Mouse (Mus musculus) ES-Bruce4 (cell line): ENCODE results near the gene Gca.

ENCODE experiments used
- EP300 ChIP-seq: IDR thresholded peaks from 2 replicates; pipeline ENCODE4 v1.6.1; 2011; ENCODE audit warnings: low read depth, low read length; ENCODE audit not compliant: insufficient read depth
- POLR2A ChIP-seq: IDR thresholded peaks from one replicate; pipeline ENCODE4 v1.8.1; 2011; ENCODE audit warnings: low read length; ENCODE audit not compliant: insufficient read depth

GRCm38 (mm10) chr2:62665536-62665935 is 1.5 kb downstream of the Gca start:
- TF ChIP-seq EP300 (0 out of 2 replicates have a peak, but pooled peaks have one; percentile 11), POLR2A (no peak)
